Mouse (Mus musculus): ENCODE measurements around the gene Wrnip1. TPM values are rescaled to one million over a fixed set of nuclear protein-coding genes. Genes with fewer than 3 reads are reported as not detected.
A peak's percentile ranks its signal among the peaks of the same experiment; 100 is the strongest.

The Wrnip1 gene
- total RNA-seq (2014; fragmentation: Nextera tagmentation) (18.0 and 30.2 TPM in 2 replicates), total RNA-seq (2017) (46.6 and 47.9 TPM in 2 replicates), polyA plus RNA-seq (2012) (26.7 and 31.6 TPM in 2 replicates)

GRCm38 (mm10) chr13:32801693-32802221 lies at the start of gene Wrnip1:
Wrnip1 (plus strand) TSS chr13:32802038.
- peaks cover 30% of the 10 kb centered on the region for H3K36me3 ChIP-seq (replicated peaks)
- H3K27me3 ChIP-seq (ENCODE audit: insufficient read depth, low read length) = peaks cover 1% of the 10 kb centered on the region; the same call in 1 of the 2 replicates
- TF ChIP-seq GATA2 (IDR thresholded peaks at IDR 0.05; ENCODE audit: borderline replicate concordance, low read depth, low read length) = no peak
- TF ChIP-seq CTCF (IDR thresholded peaks at IDR 0.05; ENCODE audit: low read depth, low read length) = no peak
- no peak for TF ChIP-seq GATA1 (IDR thresholded peaks at IDR 0.05; ENCODE audit: borderline replicate concordance, low read length)
- TF ChIP-seq TAL1 (conservative IDR thresholded peaks at IDR 0.05; ENCODE audit: low read depth, low read length) = no peak
- TF ChIP-seq POLR2AphosphoS5 (IDR thresholded peaks at IDR 0.05; ENCODE audit: insufficient replicate concordance, low read depth, low read length) = no peak
- peak; percentile 94 for ATAC-seq (ENCODE audit: extremely low read depth, insufficient number of reproducible peaks, low FRiP score, poor library complexity, severe bottlenecking)
- peak within 1 kb of the TSS; percentile 99 for H3K4me3 ChIP-seq (ENCODE audit: low read depth, low read length)
- H3K9me3 ChIP-seq (replicated peaks) = no peaks in the 10 kb centered on the region
- peak; percentile 89 for DNase-seq (ENCODE audit: low spot score)
- peaks cover 27% of the 10 kb centered on the region for H3K4me1 ChIP-seq (ENCODE audit: insufficient read depth, low read depth, low read length)

GRCm38 (mm10) chr13:32752066-32752657 lies 49.7 kb upstream of the Wrnip1 start:
- Histone ChIP-seq H3K4me3 (ENCODE audit: low read depth, low read length) (no peak overlapping the region), H3K4me1 (ENCODE audit: insufficient read depth, low read depth, low read length) (no peaks in the 10 kb centered on the region), H3K27me3 (ENCODE audit: insufficient read depth, low read length) (peaks cover 7% of the 10 kb centered on the region; the same call in 1 of the 2 replicates), H3K9me3 (replicated peaks) (no peaks in the 10 kb centered on the region), H3K36me3 (replicated peaks) (no peaks in the 10 kb centered on the region)
- ATAC-seq (ENCODE audit: extremely low read depth, insufficient number of reproducible peaks, low FRiP score, poor library complexity, severe bottlenecking) (no peak), DNase-seq (ENCODE audit: low spot score) (no peak)
- TF ChIP-seq GATA1 (IDR thresholded peaks at IDR 0.05; ENCODE audit: borderline replicate concordance, low read length) = no peak
- no peak for TF ChIP-seq POLR2AphosphoS5 (IDR thresholded peaks at IDR 0.05; ENCODE audit: insufficient replicate concordance, low read depth, low read length)
- no peak for TF ChIP-seq CTCF (IDR thresholded peaks at IDR 0.05; ENCODE audit: low read depth, low read length)
- TF ChIP-seq GATA2 (IDR thresholded peaks at IDR 0.05; ENCODE audit: borderline replicate concordance, low read depth, low read length) = no peak
- no peak for TF ChIP-seq TAL1 (conservative IDR thresholded peaks at IDR 0.05; ENCODE audit: low read depth, low read length)

GRCm38 (mm10) chr13:32759036-32759435 lies 42.8 kb upstream of the Wrnip1 start:
- no peak for TF ChIP-seq POLR2AphosphoS5 (IDR thresholded peaks at IDR 0.05; ENCODE audit: insufficient replicate concordance, low read depth, low read length)
- Histone ChIP-seq H3K36me3 (replicated peaks) (no peaks in the 10 kb centered on the region), H3K4me1 (ENCODE audit: insufficient read depth, low read depth, low read length) (no peaks in the 10 kb centered on the region), H3K27me3 (ENCODE audit: insufficient read depth, low read length) (peaks cover 13% of the 10 kb centered on the region; the same call in 1 of the 2 replicates), H3K4me3 (ENCODE audit: low read depth, low read length) (no peak overlapping the region), H3K9me3 (replicated peaks) (no peaks in the 10 kb centered on the region)
- no peak for ATAC-seq (ENCODE audit: extremely low read depth, insufficient number of reproducible peaks, low FRiP score, poor library complexity, severe bottlenecking)
- no peak for DNase-seq (ENCODE audit: low spot score)

GRCm38 (mm10) chr13:32760795-32761194 lies 41.0 kb upstream of the Wrnip1 start:
- Histone ChIP-seq H3K4me1 (ENCODE audit: insufficient read depth, low read depth, low read length) (no peaks in the 10 kb centered on the region), H3K36me3 (replicated peaks) (no peaks in the 10 kb centered on the region), H3K9me3 (replicated peaks) (no peaks in the 10 kb centered on the region), H3K4me3 (ENCODE audit: low read depth, low read length) (no peak overlapping the region), H3K27me3 (ENCODE audit: insufficient read depth, low read length) (peaks cover 18% of the 10 kb centered on the region; the same call in 1 of the 2 replicates)
- no peak for TF ChIP-seq POLR2AphosphoS5 (IDR thresholded peaks at IDR 0.05; ENCODE audit: insufficient replicate concordance, low read depth, low read length)
- TF ChIP-seq TAL1 (conservative IDR thresholded peaks at IDR 0.05; ENCODE audit: low read depth, low read length) = no peak
- TF ChIP-seq CTCF (IDR thresholded peaks at IDR 0.05; ENCODE audit: low read depth, low read length) = no peak
- TF ChIP-seq GATA2 (IDR thresholded peaks at IDR 0.05; ENCODE audit: borderline replicate concordance, low read depth, low read length) = no peak
- TF ChIP-seq GATA1 (IDR thresholded peaks at IDR 0.05; ENCODE audit: borderline replicate concordance, low read length) = no peak
- no peak for DNase-seq (ENCODE audit: low spot score)
- ATAC-seq (ENCODE audit: extremely low read depth, insufficient number of reproducible peaks, low FRiP score, poor library complexity, severe bottlenecking) = no peak

- ATAC-seq (ENCODE audit: extremely low read depth, insufficient number of reproducible peaks, low FRiP score, poor library complexity, severe bottlenecking) (no peak), DNase-seq (ENCODE audit: low spot score) (no peak)
- H3K4me1 ChIP-seq (ENCODE audit: insufficient read depth, low read depth, low read length) = no peaks in the 10 kb centered on the region
- no peaks in the 10 kb centered on the region for H3K9me3 ChIP-seq (replicated peaks)
- no peaks in the 10 kb centered on the region for H3K36me3 ChIP-seq (replicated peaks)
- TF ChIP-seq GATA2 (IDR thresholded peaks at IDR 0.05; ENCODE audit: borderline replicate concordance, low read depth, low read length) = no peak
- no peak for TF ChIP-seq GATA1 (IDR thresholded peaks at IDR 0.05; ENCODE audit: borderline replicate concordance, low read length)
- no peak for TF ChIP-seq TAL1 (conservative IDR thresholded peaks at IDR 0.05; ENCODE audit: low read depth, low read length)
- no peak for TF ChIP-seq CTCF (IDR thresholded peaks at IDR 0.05; ENCODE audit: low read depth, low read length)
- TF ChIP-seq POLR2AphosphoS5 (IDR thresholded peaks at IDR 0.05; ENCODE audit: insufficient replicate concordance, low read depth, low read length) = no peak
- peaks cover 13% of the 10 kb centered on the region for H3K27me3 ChIP-seq (ENCODE audit: insufficient read depth, low read length)
- H3K4me3 ChIP-seq (ENCODE audit: low read depth, low read length) = no peak overlapping the region
These were observed 38.7 kb upstream of the Wrnip1 start for GRCm38 (mm10) chr13:32763141-32763540.

GRCm38 (mm10) chr13:32764448-32764847 lies 37.4 kb upstream of the Wrnip1 start:
- Histone ChIP-seq H3K4me3 (ENCODE audit: low read depth, low read length) (no peak overlapping the region), H3K27me3 (ENCODE audit: insufficient read depth, low read length) (peaks cover 8% of the 10 kb centered on the region; the same call in 1 of the 2 replicates), H3K9me3 (replicated peaks) (no peaks in the 10 kb centered on the region), H3K4me1 (ENCODE audit: insufficient read depth, low read depth, low read length) (no peaks in the 10 kb centered on the region), H3K36me3 (replicated peaks) (no peaks in the 10 kb centered on the region)
- DNase-seq (ENCODE audit: low spot score) (no peak), ATAC-seq (ENCODE audit: extremely low read depth, insufficient number of reproducible peaks, low FRiP score, poor library complexity, severe bottlenecking) (no peak)
- TF ChIP-seq GATA2 (IDR thresholded peaks at IDR 0.05; ENCODE audit: borderline replicate concordance, low read depth, low read length) (no peak), GATA1 (IDR thresholded peaks at IDR 0.05; ENCODE audit: borderline replicate concordance, low read length) (no peak), CTCF (IDR thresholded peaks at IDR 0.05; ENCODE audit: low read depth, low read length) (no peak), POLR2AphosphoS5 (IDR thresholded peaks at IDR 0.05; ENCODE audit: insufficient replicate concordance, low read depth, low read length) (no peak), TAL1 (conservative IDR thresholded peaks at IDR 0.05; ENCODE audit: low read depth, low read length) (no peak)
